Mouse (Mus musculus) heart, postnatal 0 days (tissue): ENCODE results near the gene 2310022A10Rik. TPM values are rescaled to one million over a fixed set of nuclear protein-coding genes. Genes with fewer than 3 reads are reported as not detected.

Experiments used
- ATAC-seq: fragments of 200-750 bp; cut with Nextera tagmentation; 2 replicates; pipeline ENCODE4 v1.8.0; 2017; ENCODE audit warnings: low read depth, moderate number of reproducible peaks, moderate library complexity; ENCODE audit not compliant: insufficient read depth
- DNase-seq: peaks from one replicate; pipeline ENCODE4 v3.0.0-alpha.2; 2016; ENCODE audit warnings: low spot score
- H3K27ac ChIP-seq: fragments of 300-500 bp; sonication (generic); 2 replicates; pipeline ENCODE4 v1.5.1; 2014; ENCODE audit warnings: low read depth, mild to moderate bottlenecking
- H3K27me3 ChIP-seq: fragments of 300-500 bp; sonication (generic); 2 replicates; pipeline ENCODE4 v1.6.1; 2014; ENCODE audit warnings: low read length, mixed read lengths; ENCODE audit not compliant: control insufficient read depth, insufficient read depth
- H3K36me3 ChIP-seq: fragments of 300-500 bp; sonication (generic); replicated peaks from 2 replicates; pipeline ENCODE4 v1.6.1; 2014; ENCODE audit warnings: low read length, mixed read lengths; ENCODE audit not compliant: control insufficient read depth, insufficient read depth
- H3K4me1 ChIP-seq: fragments of 300-500 bp; sonication (generic); 2 replicates; pipeline ENCODE4 v1.6.1; 2014; ENCODE audit warnings: antibody characterized with exemption; ENCODE audit not compliant: control insufficient read depth, insufficient read depth
- H3K4me2 ChIP-seq: fragments of 300-500 bp; sonication (generic); 2 replicates; pipeline ENCODE4 v1.6.1; 2014; ENCODE audit warnings: low read depth, mild to moderate bottlenecking, low read length, moderate library complexity
- H3K4me3 ChIP-seq: fragments of 300-500 bp; sonication (generic); 2 replicates; pipeline ENCODE4 v1.5.1; 2014; ENCODE audit warnings: low read depth, low read length
- H3K9ac ChIP-seq: fragments of 300-500 bp; sonication (generic); replicated peaks from 2 replicates; pipeline ENCODE4 v1.6.1; 2014; ENCODE audit warnings: low read depth, low read length, mixed read lengths
- H3K9me3 ChIP-seq: fragments of 300-500 bp; sonication (generic); replicated peaks from 2 replicates; pipeline ENCODE4 v1.6.1; 2016; ENCODE audit warnings: low read length; ENCODE audit not compliant: control insufficient read depth
- CTCF ChIP-seq: IDR thresholded peaks from 2 replicates; pipeline ENCODE4 v1.5.1; 2016; ENCODE audit warnings: antibody characterized with exemption, control low read depth, low read depth
- EP300 ChIP-seq: IDR thresholded peaks from 2 replicates; pipeline ENCODE4 v1.6.1; 2016; ENCODE audit warnings: antibody characterized with exemption, low read depth
- WGBS: fragments of 180-500 bp; shearing (Covaris S2); extraction: QIAGEN DNeasy Blood & Tissue Kit; methylation state at CpG from one replicate; pipeline ENCODE4 v1.1.7; 2014; 5-methylcytosine and 5-hydroxymethylcytosine counted together
- polyA plus RNA-seq: library from polyadenylated mRNA; unstranded; fragments of >200 nt; fragmentation: Nextera tagmentation; extraction: Ambion mirVana; gene quantifications from 2 replicates; pipeline ENCODE4 v1.2.1, GENCODE M21; 2015
- total RNA-seq: library from RNA; depleted of rRNA; stranded (reverse); fragments of >200 nt; gene quantifications from 2 replicates; pipeline ENCODE4 v1.2.3, GENCODE M21; 2014; ENCODE audit warnings: low replicate concordance

Gene 2310022A10Rik
- total and polyA plus RNA-seq, 2 experiments from 2014 or later, result 3.8 to 39.7 TPM

DNA sequence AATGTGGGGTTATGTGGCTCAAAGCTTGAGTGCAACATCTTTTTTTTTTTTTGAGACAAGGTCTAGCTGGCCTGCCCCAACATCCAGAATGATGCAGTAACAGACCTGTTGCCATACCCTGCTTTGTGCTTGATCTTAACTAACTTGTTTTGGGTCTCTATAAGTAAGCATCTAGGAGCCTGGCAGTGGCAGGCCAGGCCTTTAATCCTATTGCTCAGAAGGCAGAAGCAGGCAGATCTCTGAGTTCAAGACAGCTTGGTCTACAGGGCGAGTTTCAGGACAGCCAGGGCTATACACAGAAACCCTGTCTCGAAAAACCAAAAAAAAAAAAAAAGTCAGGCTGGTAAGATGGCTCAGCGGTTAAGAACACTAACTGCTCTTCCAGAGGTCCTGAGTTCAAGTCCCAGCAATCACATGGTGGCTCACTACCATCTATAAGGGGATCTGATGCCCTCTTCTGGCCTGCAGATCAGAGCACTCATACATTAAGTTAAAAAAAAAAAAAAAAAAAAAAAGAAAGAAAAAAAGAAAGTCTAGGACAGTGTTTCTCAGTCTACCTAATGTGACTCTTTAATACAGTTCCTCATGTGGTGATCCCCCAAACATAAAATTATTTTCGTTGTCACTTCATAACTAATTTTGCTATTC, 37.7 kb downstream of the 2310022A10Rik start:
- peak overlapping the region; percentile 97 for H3K27ac ChIP-seq
- no peaks in the 10 kb centered on the region for H3K27me3 ChIP-seq
- WGBS, result 59% methylated on average over 4 of the region's 4 CpGs
- H3K4me3 ChIP-seq, result peak overlapping the region; percentile 71
- peaks cover 26% of the 10 kb centered on the region for H3K4me1 ChIP-seq
- H3K4me2 ChIP-seq, result peak overlapping the region; percentile 58
- TF ChIP-seq CTCF (peak; percentile 25; the same call in 1 of the 2 replicates), EP300 (no peak)
- peak overlapping the region; percentile 55 for H3K9ac ChIP-seq
- no peaks in the 10 kb centered on the region for H3K36me3 ChIP-seq
- no peak for ATAC-seq
- H3K9me3 ChIP-seq, result no peaks in the 10 kb centered on the region
- DNase-seq, result no peak

DNA sequence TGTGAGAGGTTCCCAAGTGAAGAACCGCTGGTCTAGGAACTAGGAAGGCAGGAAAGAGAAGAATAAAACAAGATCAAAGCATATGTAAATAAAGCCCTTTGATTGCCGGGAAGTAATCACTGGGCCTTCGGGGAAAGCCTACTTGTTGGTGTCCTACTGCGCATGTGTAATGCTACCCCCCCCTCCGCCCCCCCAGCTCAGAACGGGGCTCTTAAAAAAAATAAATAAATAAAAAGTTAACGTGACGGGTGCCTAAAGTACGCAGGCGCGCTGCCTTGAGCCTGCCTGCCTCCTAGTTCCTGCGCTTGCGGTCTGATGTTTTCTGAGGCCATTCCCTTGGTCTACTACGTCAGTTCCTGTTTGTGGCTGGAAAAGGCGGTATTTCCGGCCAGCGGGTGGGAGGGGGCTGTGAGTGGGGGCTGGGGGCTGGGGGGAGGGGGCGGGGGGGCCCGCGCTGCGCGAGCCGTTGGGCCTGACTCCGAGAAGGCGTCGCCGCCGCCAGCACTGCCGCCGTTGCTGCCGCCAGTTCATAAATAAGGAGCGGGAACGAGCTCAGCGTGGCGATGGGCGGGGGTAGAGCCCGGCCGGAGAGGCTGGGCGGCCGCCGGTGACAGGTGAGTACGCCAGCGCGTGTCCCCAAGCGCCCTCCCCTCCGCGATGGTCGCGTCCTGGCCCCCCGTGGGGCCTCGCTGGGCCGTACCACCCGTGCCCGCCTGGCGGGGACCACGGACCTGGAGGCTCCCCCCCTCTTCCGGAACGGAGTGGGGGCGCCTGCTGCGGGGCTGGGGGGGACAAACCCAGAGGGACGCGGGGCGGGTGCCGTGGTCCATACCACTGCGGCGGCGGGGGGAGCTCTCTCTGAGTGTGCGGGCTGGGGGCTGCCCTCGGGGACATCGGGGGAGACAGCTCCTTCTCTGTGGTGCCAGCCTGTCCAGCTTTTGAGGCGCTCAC, 38.5 kb downstream of the 2310022A10Rik start, which contains the start of gene Akt2:
TSS of gene Akt2 (plus strand) at position 287 of the 951 bp plus-strand sequence.
- Histone ChIP-seq H3K4me3 (peak within 1 kb of the TSS; percentile 71), H3K9ac (peak within 1 kb of the TSS; percentile 90), H3K4me1 (peaks cover 31% of the 10 kb centered on the region), H3K36me3 (no peaks in the 10 kb centered on the region), H3K27me3 (no peaks in the 10 kb centered on the region), H3K9me3 (no peaks in the 10 kb centered on the region), H3K4me2 (peak within 1 kb of the TSS; percentile 72), H3K27ac (peak within 1 kb of the TSS; percentile 97)
- TF ChIP-seq CTCF (no peak), EP300 (peak; percentile 68)
- ATAC-seq (peak; percentile 94), DNase-seq (peak; percentile 99)
- WGBS, result under 1% methylated on average over 64 of the region's 71 CpGs

DNA sequence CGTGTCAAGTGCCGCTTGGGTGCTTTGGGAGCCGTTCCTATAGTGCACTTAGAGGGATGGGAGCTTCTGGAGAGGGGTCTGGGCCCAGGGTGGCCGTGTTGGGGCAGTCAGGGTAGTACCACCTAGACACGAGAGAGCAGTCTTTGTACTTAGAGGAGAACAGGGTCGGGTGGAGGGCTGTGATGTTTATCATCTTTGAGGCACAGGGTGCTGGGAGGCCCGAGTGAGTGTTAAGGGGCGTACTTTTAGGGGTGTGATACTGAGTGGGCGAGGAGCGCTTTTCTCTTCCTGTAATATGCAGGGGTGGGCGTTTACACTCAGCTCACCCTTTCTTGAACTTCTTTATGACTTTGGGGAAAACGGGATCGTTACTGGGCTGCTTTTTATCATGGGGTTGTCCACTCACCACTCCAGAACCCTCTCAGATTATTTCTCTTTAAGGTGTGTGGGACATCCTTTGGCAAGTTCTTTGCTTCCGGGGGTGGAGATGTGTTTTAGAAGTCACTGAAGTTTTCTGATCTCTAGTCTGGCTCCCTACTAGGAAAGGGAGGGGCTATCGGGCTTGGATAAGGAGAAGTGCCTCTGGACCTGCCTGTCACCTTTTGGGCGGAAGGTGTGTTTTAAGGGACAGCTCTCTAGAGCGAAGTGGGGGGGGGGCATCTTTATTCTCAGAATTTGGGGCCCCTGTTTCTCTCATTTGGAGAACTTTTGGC, 39.3 kb downstream of the 2310022A10Rik start:
- Histone ChIP-seq H3K36me3 (no peaks in the 10 kb centered on the region), H3K9me3 (no peaks in the 10 kb centered on the region), H3K27ac (peak overlapping the region; percentile 97), H3K27me3 (no peaks in the 10 kb centered on the region), H3K4me1 (peaks cover 40% of the 10 kb centered on the region), H3K4me2 (peak overlapping the region; percentile 72), H3K4me3 (peak overlapping the region; percentile 71), H3K9ac (peak overlapping the region; percentile 90)
- 3% methylated on average over 17 of the region's 17 CpGs for WGBS
- DNase-seq, result peak; percentile 39
- ATAC-seq, result peak; percentile 10
- TF ChIP-seq EP300 (no peak), CTCF (no peak)

DNA sequence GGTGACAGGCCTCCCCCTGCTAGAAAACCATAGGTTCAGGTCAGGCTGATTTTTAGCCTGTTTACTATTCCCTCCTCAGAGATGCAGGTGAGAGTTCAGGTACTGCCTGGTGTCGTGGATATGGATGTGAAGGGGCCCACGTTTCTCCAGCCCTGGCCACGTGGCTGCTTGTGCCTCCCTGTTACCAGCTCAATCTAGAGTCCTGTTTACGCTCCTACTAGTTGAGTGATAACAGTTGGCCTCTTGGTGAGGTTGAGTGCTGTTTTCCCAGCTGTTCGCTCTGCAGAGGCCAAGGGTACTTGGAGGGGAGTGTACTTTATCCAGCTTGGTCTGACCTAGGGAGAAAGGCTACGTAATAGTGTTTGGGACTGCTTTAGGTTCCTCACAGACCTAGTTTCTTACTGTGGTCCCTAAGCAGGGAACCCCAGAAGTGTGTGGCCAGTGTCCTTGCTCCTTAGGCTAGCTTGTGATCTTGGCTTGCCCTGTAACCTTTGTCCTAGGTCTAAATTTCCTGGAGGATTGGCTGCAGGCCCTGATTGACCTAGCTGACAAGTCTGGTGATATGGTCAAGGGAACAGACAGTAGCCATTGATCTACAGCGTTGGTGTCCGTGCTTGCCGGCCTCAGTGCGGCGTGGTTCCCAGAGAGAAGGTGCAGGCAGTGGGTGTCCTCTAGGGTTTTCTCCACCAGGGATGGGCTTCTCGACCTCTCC, 40.1 kb downstream of the 2310022A10Rik start:
- WGBS, result 32% methylated on average over 12 of the region's 12 CpGs
- Histone ChIP-seq H3K4me2 (peak overlapping the region; percentile 72), H3K36me3 (no peaks in the 10 kb centered on the region), H3K27me3 (no peaks in the 10 kb centered on the region), H3K4me3 (peak overlapping the region; percentile 71), H3K4me1 (peaks cover 47% of the 10 kb centered on the region), H3K9ac (peak overlapping the region; percentile 90), H3K9me3 (no peaks in the 10 kb centered on the region), H3K27ac (peak overlapping the region; percentile 97)
- ATAC-seq (peak; percentile 19), DNase-seq (peak; percentile 61)
- no peak for TF ChIP-seq CTCF
- TF ChIP-seq EP300, result no peak
